Mouse (Mus musculus) kidney, postnatal 10 days (tissue): Measurements from ENCODE around the gene 2010111I01Rik.
"Not testable (repeated sequence)": the region's sequence is repeated elsewhere in the genome, so short reads cannot be mapped to it uniquely, and the experiment has no call there.

Experiments
- DNase-seq: peaks from one replicate; pipeline ENCODE4 v3.0.0; 2021; ENCODE audit warnings: mixed read lengths

The 2010111I01Rik gene

DNA sequence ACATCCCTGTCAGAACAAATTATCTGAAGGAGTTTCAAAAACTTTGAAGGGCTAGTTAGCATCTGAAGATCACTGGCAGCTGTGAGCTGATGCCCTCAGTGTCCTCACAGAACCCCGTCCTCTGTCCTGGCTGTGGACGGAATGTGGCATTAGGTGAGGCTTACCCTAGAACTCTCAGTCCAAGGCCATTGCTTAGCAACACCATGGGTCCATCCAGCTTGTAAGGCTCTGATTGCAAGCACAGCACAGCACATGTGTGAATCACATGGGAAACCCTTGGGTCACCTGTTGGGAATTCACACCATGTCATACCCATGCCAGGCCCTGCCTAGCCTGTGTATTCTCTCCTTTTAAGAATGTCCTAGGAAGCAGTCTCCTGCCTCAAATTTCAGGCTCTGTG is 332.3 kb downstream of the 2010111I01Rik start:
- no peak for DNase-seq

- no peak for DNase-seq
Measured at GRCm38 (mm10) chr13:63297933-63298332, 333.2 kb downstream of the 2010111I01Rik start.

GRCm38 (mm10) chr13:63298931-63299330 is 334.2 kb downstream of the 2010111I01Rik start:
- no peak for DNase-seq

GRCm38 (mm10) chr13:63300929-63301328 is 336.2 kb downstream of the 2010111I01Rik start:
- no peak for DNase-seq

- no peak for DNase-seq
Measured at GRCm38 (mm10) chr13:63301764-63302209, 337.1 kb downstream of the 2010111I01Rik start.

DNA sequence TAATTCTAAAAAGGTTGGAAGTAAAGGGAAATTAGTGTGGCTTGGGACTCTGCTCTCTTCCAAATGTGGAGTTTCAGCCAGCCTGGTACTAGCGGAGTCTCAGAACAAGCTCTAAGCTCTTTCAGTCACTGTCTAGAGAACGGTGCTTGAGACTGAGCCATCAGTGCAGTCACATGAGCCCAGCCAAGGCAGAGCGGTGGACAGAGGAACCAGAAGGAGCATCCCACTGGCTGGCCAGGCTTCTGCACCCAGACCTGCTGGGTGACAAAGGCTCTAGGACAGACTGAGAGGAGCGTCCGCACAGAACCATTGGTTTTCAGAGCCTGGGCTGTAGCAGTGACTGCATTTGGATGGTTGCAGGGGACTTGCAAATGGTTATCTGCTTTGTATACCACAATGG is 337.7 kb downstream of the 2010111I01Rik start:
- no peak for DNase-seq

- peak; percentile 53 for DNase-seq
Measured at GRCm38 (mm10) chr13:63304124-63304792, 339.6 kb downstream of the 2010111I01Rik start.

DNA sequence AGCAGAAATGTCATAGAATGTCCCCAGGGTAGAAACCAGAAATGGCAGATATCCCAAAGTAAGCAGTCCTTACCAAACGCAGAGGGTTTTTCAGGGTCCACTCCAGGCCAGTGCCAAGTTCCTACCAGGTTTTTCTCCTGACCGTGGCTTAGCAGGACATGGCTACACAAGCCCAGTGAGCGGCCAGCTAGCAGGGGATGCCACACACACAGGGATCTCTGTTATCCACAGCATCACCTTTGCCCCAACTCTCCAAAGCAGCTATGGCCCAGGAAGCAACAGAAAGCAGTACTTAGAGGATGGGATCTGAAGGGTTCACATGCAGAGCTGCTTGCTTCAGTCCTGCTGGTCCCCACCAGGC is 340.1 kb downstream of the 2010111I01Rik start:
- no peak for DNase-seq

- DNase-seq = peak; percentile 47
Measured at GRCm38 (mm10) chr13:63305160-63306011, 340.7 kb downstream of the 2010111I01Rik start.

- no peak for DNase-seq
Measured at GRCm38 (mm10) chr13:63306768-63307167, 342.1 kb downstream of the 2010111I01Rik start.

DNA sequence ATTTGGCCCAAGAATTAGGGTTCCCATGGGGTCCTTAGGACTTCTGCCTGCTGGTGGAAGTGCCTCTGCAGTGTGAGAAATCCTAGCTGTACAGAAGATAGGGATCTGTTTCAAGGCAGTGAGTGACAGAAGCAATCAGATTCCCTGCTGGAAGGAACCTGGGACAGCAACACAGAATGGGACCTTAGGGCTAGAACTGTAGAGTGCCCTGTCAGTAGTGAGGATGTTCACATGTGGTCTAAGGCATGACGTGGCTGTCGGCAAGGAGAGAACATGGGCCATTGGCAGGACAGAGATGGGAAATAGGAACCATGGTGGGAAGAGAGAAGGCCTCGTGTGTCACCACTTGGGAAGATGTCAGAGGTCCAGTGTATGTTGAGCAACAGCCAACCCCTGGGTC is 344.9 kb downstream of the 2010111I01Rik start:
- no peak for DNase-seq

DNA sequence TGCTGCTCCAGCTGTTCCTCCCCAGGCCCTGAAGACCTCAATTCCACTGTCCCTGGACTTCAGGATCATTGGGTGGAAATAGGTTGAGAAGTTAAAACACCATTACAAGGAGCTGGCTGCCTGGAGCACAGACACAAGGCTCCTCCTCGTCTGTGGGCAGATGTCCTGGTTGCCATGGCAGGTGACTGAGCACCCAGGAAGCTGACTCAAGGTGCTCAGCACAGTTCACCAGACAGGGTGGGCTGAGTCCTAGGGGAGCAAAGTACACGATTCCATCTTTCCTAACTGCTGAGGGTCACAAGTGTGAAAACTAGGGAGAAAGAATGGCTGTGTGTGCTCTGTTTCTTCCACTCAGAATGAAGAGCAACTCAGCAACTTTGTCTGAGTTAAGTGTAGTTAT is 346.5 kb downstream of the 2010111I01Rik start:
- no peak for DNase-seq

DNA sequence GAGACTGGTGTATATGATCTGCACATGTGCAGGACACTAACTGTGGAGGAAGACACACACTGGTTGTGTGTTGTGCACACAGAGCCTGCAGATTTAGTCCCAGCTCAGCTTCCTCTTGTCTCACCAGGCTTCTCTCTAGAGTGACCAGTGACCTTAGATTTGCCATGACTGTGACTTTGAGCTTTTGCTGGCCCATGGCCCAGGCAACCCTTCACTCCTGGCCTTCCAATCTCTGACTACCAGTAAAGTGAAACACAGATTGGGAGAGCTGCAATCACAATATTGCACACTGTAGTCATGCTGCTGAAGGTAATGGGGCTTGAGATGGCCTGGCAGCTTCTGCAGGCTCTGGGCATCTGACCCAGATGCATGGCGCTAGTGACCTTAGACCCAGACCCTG is 348.6 kb downstream of the 2010111I01Rik start:
- no peak for DNase-seq

- DNase-seq = no peak
Measured at GRCm38 (mm10) chr13:63313748-63314607, 349.3 kb downstream of the 2010111I01Rik start.

GRCm38 (mm10) chr13:63314608-63314920 is 349.9 kb downstream of the 2010111I01Rik start:
- DNase-seq = no peak

DNA sequence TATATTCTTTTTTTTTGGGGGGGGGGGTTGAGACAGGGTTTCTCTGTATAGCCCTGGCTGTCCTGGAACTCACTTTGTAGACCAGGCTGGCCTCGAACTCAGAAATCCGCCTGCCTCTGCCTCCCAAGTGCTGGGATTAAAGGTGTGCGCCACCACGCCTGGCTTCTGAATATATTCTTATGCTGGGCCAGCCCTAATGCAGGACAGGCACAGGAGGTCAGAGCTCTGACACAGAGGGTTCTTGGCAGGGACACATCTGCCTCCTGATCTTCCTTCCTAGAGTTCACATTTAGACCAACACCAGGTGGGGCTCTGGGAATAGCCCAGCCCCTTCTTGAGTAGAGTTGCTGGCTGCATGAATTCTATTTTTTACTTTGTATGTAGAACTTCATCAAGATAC is 350.4 kb downstream of the 2010111I01Rik start:
- DNase-seq = not testable (repeated sequence)

DNA sequence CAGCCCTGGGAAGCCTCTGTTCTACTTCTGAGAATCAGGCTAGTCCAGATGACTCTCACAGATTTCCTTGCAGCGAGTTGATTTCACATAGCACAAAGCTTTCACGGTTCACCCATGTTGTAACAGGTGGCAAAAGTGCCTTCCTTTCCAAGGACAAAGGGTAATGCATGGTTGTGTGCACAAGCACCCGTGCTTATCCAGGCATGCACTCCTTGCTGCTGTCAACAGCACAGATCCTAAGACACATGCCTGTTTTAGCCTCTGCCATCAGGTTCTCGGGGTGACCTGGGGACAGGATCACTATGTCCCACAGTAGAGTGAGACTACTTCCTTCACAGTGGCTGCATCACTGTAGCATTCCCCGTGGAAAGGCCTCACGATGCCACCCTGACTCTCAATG is 351.1 kb downstream of the 2010111I01Rik start:
- DNase-seq = no peak

DNA sequence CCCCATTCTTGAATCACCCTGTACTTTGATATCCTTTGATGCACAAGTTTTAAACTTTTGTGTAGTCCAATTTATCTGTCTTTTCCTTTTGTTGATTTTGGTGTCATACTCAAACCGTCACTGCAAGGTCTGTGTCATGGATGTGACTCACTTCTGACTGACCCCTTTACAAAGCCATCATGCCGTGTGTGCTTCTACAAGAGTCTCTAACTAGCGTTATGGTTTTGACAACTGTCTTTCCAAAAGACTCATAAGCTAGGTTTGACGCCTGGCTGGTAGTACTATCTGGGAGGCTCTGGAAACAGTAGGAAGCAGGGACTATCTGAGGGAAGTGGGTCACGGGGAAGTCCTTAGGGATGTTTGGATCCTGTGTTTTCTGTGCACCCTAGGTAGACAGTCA is 351.7 kb downstream of the 2010111I01Rik start:
- no peak for DNase-seq

DNA sequence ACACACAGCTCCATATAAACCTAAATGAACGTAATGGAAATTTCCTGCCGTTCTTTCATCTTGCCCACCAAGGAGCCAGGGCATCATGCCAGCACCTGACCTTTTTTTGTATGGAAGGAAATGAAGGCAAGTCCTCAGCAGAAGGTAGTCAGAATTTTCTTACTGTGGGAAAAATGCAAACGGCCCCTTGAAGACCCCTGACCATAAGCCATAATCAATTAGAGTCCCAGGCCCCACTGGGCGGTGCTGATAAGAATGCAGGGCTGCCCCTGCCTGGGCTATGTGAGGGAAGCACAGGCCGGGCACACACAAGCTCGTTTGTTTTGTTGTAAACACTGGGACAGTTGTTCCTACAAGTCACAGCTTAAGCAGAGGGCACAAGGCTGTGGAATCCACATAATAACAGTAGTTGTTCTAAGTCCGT is 353.0 kb downstream of the 2010111I01Rik start:
- DNase-seq = peak; percentile 63

DNA sequence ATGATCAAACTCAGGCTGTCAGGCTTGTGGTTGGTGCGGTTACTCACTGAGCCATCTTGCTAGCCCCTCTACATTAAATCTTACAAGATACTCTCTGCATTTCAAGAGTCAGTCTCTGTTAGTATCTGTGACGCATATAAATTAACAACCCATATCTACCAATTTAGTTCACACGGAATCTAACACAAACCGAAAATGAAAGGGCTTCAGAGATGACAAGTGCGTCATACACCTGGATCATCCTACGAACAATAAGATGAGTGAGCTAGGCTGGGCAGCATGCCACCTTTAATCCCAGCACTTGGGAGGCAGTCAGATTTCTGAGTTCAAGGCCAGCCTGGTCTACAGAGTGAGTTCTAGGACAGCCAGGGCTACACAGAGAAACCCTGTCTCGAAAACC is 355.1 kb downstream of the 2010111I01Rik start:
- DNase-seq = no peak

DNA sequence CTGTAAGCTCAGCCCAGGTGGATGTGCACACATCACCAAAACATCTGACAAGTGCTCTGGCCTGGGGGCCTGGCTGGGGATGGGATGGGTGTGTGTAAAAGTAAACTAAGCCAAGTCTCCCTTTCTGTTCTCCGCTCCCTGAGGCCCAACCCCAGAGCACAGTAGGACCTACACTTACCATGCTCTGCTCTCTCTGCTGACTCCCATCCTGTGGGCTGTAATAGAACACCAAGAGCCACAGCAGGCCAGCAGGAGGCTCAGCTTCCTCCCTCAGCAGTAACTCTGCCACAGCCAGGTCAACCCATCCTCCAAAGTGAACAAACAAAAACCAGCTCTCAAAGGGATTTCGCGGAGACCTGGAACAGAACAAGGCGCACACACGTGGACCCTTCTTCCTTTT is 357.0 kb downstream of the 2010111I01Rik start:
- DNase-seq = peak; percentile 16

- DNase-seq = peak; percentile 12
Measured at GRCm38 (mm10) chr13:63322756-63323155, 358.1 kb downstream of the 2010111I01Rik start.
